Mouse (Mus musculus): ENCODE measurements around the gene Exoc3l4. TPM values are rescaled to one million over a fixed set of nuclear protein-coding genes. Genes with fewer than 3 reads are reported as not detected.

Gene Exoc3l4
- polyA plus RNA-seq, 1 experiment from 2014 or later, result 2.3 TPM

GRCm38 (mm10) chr12:111471119-111471518 is 54.3 kb downstream of the Exoc3l4 start:
- H3K36me3 ChIP-seq, result no peaks in the 10 kb centered on the region
- no peak for ATAC-seq (ENCODE audit: low read depth)
- H3K4me2 ChIP-seq, result no peak overlapping the region
- H3K4me3 ChIP-seq, result no peak overlapping the region
- peaks cover 8% of the 10 kb centered on the region for H3K27me3 ChIP-seq
- H3K27ac ChIP-seq (replicated peaks), result no peak overlapping the region
- no peak overlapping the region for H3K9ac ChIP-seq
- H3K4me1 ChIP-seq (replicated peaks), result peaks cover 13% of the 10 kb centered on the region; the same call in 1 of the 2 replicates
- WGBS, result 76% methylated on average over 1 of the region's 1 CpGs
- H3K9me3 ChIP-seq, result no peaks in the 10 kb centered on the region

GRCm38 (mm10) chr12:111471721-111472120 is 54.9 kb downstream of the Exoc3l4 start:
- Histone ChIP-seq H3K9ac (no peak overlapping the region), H3K4me1 (replicated peaks) (peaks cover 13% of the 10 kb centered on the region; the same call in 1 of the 2 replicates), H3K27ac (replicated peaks) (no peak overlapping the region), H3K4me3 (no peak overlapping the region), H3K9me3 (no peaks in the 10 kb centered on the region), H3K4me2 (no peak overlapping the region), H3K36me3 (no peaks in the 10 kb centered on the region), H3K27me3 (peaks cover 8% of the 10 kb centered on the region)
- no peak for ATAC-seq (ENCODE audit: low read depth)
- 85% methylated on average over 3 of the region's 3 CpGs for whole genome bisulfite sequencing

- 46% methylated on average over 5 of the region's 5 CpGs for WGBS
- H3K4me3 ChIP-seq, result no peak overlapping the region
- peaks cover 13% of the 10 kb centered on the region; the same call in 1 of the 2 replicates for H3K4me1 ChIP-seq (replicated peaks)
- no peaks in the 10 kb centered on the region for H3K36me3 ChIP-seq
- H3K27ac ChIP-seq (replicated peaks), result no peak overlapping the region
- H3K9ac ChIP-seq, result no peak overlapping the region
- no peak for ATAC-seq (ENCODE audit: low read depth)
- H3K4me2 ChIP-seq, result no peak overlapping the region
- no peaks in the 10 kb centered on the region for H3K9me3 ChIP-seq
- H3K27me3 ChIP-seq, result peaks cover 8% of the 10 kb centered on the region
Measured at GRCm38 (mm10) chr12:111472886-111473285, 56.1 kb downstream of the Exoc3l4 start.

GRCm38 (mm10) chr12:111474384-111474783 is 57.6 kb downstream of the Exoc3l4 start:
- H3K4me3 ChIP-seq, result no peak overlapping the region
- ATAC-seq (ENCODE audit: low read depth), result no peak
- no peak overlapping the region for H3K4me2 ChIP-seq
- H3K4me1 ChIP-seq (replicated peaks), result peaks cover 13% of the 10 kb centered on the region; the same call in 1 of the 2 replicates
- no peak overlapping the region for H3K27ac ChIP-seq (replicated peaks)
- no peak overlapping the region for H3K9ac ChIP-seq
- H3K36me3 ChIP-seq, result no peaks in the 10 kb centered on the region
- peaks cover 4% of the 10 kb centered on the region for H3K27me3 ChIP-seq
- no peaks in the 10 kb centered on the region for H3K9me3 ChIP-seq
- WGBS, result 94% methylated on average over 3 of the region's 3 CpGs

DNA sequence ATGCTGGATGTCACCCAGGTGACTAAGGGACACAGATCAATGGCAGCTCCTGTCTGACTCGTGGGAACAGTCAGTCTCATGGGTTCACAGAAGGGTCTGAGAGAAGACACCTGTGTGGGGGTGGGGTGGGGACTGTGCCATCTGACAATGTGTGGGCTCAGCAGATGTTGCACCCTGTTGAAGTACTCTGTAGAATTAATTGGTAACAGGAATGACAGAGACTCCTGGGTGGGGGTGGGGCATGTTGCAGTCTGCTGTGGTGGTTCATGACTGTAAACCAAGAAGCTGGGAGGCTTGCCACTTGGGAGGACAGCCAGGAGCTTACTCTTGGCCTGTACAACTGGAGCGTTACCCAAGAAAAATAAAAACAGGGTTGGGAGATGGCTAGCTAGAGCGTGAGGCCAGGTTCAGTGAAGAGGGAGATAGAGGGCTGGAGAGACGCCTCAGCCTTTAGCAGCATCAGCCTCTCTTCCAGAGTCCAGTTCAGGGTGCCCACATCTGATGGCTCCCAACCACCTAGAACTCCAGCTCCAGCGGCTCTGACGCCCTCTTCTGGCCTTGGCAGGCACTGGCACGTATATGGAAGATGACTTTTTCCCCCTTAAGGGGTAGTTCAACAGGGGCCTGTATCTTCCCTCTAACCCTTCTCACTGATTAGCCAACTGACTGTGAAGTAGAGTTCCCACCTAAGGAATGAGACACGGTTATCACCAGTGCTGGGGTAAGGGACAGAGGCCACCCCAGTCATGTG is 58.3 kb downstream of the Exoc3l4 start:
- Histone ChIP-seq H3K27ac (replicated peaks) (no peak overlapping the region), H3K9me3 (no peaks in the 10 kb centered on the region), H3K4me3 (no peak overlapping the region), H3K4me1 (replicated peaks) (peaks cover 13% of the 10 kb centered on the region; the same call in 1 of the 2 replicates), H3K4me2 (no peak overlapping the region), H3K36me3 (no peaks in the 10 kb centered on the region), H3K9ac (no peak overlapping the region), H3K27me3 (peaks cover 4% of the 10 kb centered on the region; the same call in 1 of the 2 replicates)
- WGBS, result 54% methylated on average over 8 of the region's 8 CpGs
- peak; percentile 19; the same call in 1 of the 2 replicates for ATAC-seq (ENCODE audit: low read depth)

DNA sequence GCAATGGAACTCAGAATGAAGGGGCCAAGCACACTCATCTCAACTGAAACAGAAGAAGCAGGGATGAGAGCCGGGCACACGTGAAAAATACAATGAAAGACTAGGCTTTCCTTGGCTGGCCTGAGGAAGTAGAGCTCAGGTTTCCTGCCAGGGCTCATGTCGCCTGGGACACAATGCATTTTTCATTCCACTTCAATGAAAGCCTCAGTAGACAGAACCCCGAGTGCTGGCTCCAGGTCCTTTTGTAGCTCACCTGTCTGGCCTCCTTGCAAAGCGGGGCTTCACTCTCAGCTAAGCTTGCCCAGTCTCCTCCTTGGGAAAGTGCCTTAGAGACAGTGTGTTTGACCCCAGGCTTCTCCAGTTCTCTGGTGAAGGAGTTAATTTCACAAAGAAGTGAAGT is 62.1 kb downstream of the Exoc3l4 start:
- Histone ChIP-seq H3K36me3 (no peaks in the 10 kb centered on the region), H3K4me3 (no peak overlapping the region), H3K27me3 (peaks cover 19% of the 10 kb centered on the region), H3K27ac (replicated peaks) (no peak overlapping the region), H3K4me1 (replicated peaks) (peaks cover 18% of the 10 kb centered on the region), H3K4me2 (no peak overlapping the region), H3K9ac (no peak overlapping the region), H3K9me3 (no peaks in the 10 kb centered on the region)
- ATAC-seq (ENCODE audit: low read depth), result no peak
- 60% methylated on average over 5 of the region's 5 CpGs for WGBS

GRCm38 (mm10) chr12:111479917-111480316 is 63.1 kb downstream of the Exoc3l4 start:
- no peak overlapping the region for H3K9ac ChIP-seq
- no peaks in the 10 kb centered on the region for H3K36me3 ChIP-seq
- no peak overlapping the region for H3K4me2 ChIP-seq
- no peak overlapping the region for H3K27ac ChIP-seq (replicated peaks)
- 58% methylated on average over 2 of the region's 2 CpGs for WGBS
- no peak overlapping the region for H3K4me3 ChIP-seq
- peaks cover 17% of the 10 kb centered on the region for H3K4me1 ChIP-seq (replicated peaks)
- peaks cover 29% of the 10 kb centered on the region for H3K27me3 ChIP-seq
- no peak for ATAC-seq (ENCODE audit: low read depth)
- no peaks in the 10 kb centered on the region for H3K9me3 ChIP-seq

Other genes with a start within 250 kb of the Exoc3l4 start
- gene 4930595D18Rik, start 232.5 kb upstream of the Exoc3l4 start, polyA plus RNA-seq (2015; fragmentation: Nextera tagmentation; extraction: Ambion mirVana), result not detected in 2 replicates
- gene Amn, start 145.9 kb upstream of the Exoc3l4 start, polyA plus RNA-seq (2015; fragmentation: Nextera tagmentation; extraction: Ambion mirVana), result 5.1 and 5.3 TPM in 2 replicates
- gene Cdc42bpb, start 39.3 kb upstream of the Exoc3l4 start, polyA plus RNA-seq (2015; fragmentation: Nextera tagmentation; extraction: Ambion mirVana), result 34.0 and 41.4 TPM in 2 replicates
- 1.4 TPM in 1 of 2 replicates, not detected in the other for gene Lbhd2, start 10.2 kb upstream of the Exoc3l4 start, polyA plus RNA-seq (2015; fragmentation: Nextera tagmentation; extraction: Ambion mirVana)
- gene Tnfaip2, start 25.5 kb downstream of the Exoc3l4 start, polyA plus RNA-seq (2015; fragmentation: Nextera tagmentation; extraction: Ambion mirVana), result 0.98 and 1.9 TPM in 2 replicates
- gene Gm266, start 68.8 kb downstream of the Exoc3l4 start, polyA plus RNA-seq (2015; fragmentation: Nextera tagmentation; extraction: Ambion mirVana), result 1.6 TPM in 2 replicates
- gene Eif5, start 121.0 kb downstream of the Exoc3l4 start, polyA plus RNA-seq (2015; fragmentation: Nextera tagmentation; extraction: Ambion mirVana), result 552 and 587 TPM in 2 replicates
- 53.1 and 61.5 TPM in 2 replicates for gene Mark3, start 157.5 kb downstream of the Exoc3l4 start, polyA plus RNA-seq (2015; fragmentation: Nextera tagmentation; extraction: Ambion mirVana)

Data from neural tube, embryonic 13.5 days (tissue).